Mouse (Mus musculus) liver, embryonic 14.5 days (tissue): Measurements from ENCODE around the gene Zdhhc18.
A peak's percentile ranks its signal among the peaks of the same experiment; 100 is the strongest.

Experiments
- CTCF ChIP-seq: IDR thresholded peaks from 2 replicates; pipeline ENCODE4 v1.5.1; 2016; ENCODE audit warnings: antibody characterized with exemption, low read depth, control low read depth
- EP300 ChIP-seq: IDR thresholded peaks from 2 replicates; pipeline ENCODE4 v1.6.1; 2016; ENCODE audit warnings: antibody characterized with exemption, low read depth

- TF ChIP-seq EP300 (peak; percentile 72), CTCF (peak; percentile 36; the same call in 1 of the 2 replicates)
Observed at GRCm38 (mm10) chr4:133574070-133574842, 75.7 kb downstream of the Zdhhc18 start, which contains the start of gene Gpatch3.
